Mouse (Mus musculus) right cerebral cortex, postnatal 25 days (tissue): ENCODE results near the gene Dgkq.

Experiments
- DNase-seq: peaks from one replicate; pipeline ENCODE4 v3.0.0; 2022

Gene Dgkq

GRCm38 (mm10) chr5:108668977-108669936, at the start of gene Dgkq:
TSS of gene Dgkq (minus strand) at chr5:108669672.
- peak; percentile 88 for DNase-seq

DNA sequence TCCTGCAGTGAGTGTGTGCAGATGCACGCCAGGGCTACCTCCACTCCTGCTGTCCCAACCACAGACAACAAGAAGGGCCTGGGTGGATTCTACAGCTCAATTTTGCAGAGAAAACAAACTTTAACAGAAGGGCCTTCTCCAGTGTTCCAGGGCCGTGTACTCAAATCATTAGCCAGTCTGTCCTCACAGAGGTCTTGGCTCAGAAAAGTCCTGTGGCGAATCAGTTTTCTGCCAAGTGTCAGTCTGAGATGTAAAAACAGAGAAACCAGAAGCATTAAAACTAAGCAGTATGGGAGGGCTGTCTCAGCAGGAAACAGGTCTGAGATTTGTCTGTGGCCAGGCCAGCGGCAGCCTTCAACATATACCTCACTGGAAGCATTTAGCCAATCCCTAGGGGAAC, 48.6 kb upstream of the Dgkq start:
- DNase-seq: no peak

- DNase-seq: no peak
Observed at GRCm38 (mm10) chr5:108715974-108716373, 46.5 kb upstream of the Dgkq start.

GRCm38 (mm10) chr5:108714149-108714548, 44.7 kb upstream of the Dgkq start:
- DNase-seq: no peak

DNA sequence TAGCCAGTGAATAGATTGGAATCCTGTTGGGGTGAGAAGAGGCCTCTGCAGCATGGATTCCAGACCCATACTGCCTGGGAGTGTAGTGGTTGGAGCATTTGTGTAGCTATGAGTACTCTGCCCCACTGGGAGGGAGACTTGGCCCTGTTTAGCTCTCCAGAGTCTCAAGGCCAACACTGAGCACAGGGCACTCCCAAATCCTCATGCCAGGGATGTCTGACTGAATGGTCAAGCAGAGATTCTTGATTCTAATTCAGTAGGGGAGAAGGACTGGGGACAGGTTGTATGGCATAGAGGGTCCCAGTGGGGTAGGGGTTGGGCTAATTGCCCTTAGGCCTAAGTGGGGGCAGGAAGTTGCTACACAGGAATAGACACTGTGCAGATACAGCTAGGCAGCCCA, 44.2 kb upstream of the Dgkq start:
- DNase-seq: no peak

DNA sequence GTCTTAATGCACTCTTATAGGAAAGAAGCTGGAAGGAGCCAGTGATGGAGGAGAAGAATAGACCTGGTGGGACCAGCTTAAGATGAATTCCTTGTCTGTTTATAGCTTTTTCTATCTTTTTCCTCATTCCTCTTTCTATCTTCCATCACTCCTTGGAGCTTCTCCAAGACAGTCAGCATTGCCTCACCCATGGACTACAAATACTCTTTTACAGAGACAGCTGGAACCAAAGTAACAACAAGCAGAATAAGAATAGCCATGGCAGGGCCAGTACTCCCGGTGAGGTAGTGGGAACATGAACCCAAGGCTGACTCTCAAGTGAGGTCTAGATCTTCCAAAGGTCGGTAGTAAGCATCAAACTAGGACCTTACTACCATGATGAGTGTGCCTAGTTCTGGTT, 43.6 kb upstream of the Dgkq start:
- DNase-seq: no peak

- DNase-seq: no peak
Observed at GRCm38 (mm10) chr5:108711968-108712367, 42.5 kb upstream of the Dgkq start.

GRCm38 (mm10) chr5:108708981-108709731, 39.7 kb upstream of the Dgkq start:
- no peak for DNase-seq

DNA sequence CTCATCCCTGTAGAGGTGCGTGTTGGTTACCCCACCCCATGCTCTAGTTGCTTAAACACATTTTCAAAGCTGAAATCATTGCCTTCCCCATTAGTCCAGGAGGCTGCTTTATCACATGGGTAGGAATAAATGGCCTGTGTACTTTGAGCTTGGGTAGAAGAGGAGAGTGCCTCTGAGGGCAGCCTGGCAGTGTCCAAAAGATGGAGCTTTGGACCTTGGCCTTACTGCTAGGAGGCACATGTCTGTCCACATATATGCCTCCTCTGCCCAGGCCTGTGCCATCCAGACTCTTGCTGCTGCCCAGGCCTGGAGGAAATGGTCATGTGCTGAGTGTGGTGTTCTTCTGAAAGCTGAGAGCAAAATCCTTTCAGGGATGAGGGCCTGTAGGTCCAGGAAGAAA, 38.9 kb upstream of the Dgkq start:
- DNase-seq: no peak

- no peak for DNase-seq
Observed at GRCm38 (mm10) chr5:108707758-108708157, 38.3 kb upstream of the Dgkq start.

GRCm38 (mm10) chr5:108703754-108704626, 34.5 kb upstream of the Dgkq start:
- DNase-seq: no peak

GRCm38 (mm10) chr5:108701341-108702021, 32.0 kb upstream of the Dgkq start:
- no peak for DNase-seq

- no peak for DNase-seq
Observed at GRCm38 (mm10) chr5:108700346-108700745, 30.9 kb upstream of the Dgkq start.

GRCm38 (mm10) chr5:108697341-108697753, 27.9 kb upstream of the Dgkq start:
- DNase-seq: peak; percentile 47

DNA sequence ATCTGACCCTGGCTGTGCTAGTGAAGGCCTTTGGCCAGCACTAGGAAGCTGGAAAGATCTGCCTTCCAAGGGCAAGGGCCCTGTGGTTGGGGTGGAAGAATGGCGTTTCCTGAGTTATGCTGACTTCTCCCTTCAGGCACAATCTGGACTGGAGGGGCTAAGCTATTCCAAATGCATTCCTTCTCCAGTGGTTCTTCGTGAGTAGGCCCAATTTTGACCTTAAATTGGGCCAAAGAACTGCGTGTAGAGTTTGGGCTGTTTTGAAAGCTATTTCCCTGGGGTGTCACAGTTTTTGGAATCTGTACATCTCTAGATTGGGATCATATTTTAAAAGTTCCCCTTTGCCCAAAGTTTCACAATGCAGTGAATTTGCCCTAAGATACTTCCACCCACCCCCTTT, 27.1 kb upstream of the Dgkq start:
- no peak for DNase-seq

GRCm38 (mm10) chr5:108695861-108696260, 26.4 kb upstream of the Dgkq start:
- no peak for DNase-seq

DNA sequence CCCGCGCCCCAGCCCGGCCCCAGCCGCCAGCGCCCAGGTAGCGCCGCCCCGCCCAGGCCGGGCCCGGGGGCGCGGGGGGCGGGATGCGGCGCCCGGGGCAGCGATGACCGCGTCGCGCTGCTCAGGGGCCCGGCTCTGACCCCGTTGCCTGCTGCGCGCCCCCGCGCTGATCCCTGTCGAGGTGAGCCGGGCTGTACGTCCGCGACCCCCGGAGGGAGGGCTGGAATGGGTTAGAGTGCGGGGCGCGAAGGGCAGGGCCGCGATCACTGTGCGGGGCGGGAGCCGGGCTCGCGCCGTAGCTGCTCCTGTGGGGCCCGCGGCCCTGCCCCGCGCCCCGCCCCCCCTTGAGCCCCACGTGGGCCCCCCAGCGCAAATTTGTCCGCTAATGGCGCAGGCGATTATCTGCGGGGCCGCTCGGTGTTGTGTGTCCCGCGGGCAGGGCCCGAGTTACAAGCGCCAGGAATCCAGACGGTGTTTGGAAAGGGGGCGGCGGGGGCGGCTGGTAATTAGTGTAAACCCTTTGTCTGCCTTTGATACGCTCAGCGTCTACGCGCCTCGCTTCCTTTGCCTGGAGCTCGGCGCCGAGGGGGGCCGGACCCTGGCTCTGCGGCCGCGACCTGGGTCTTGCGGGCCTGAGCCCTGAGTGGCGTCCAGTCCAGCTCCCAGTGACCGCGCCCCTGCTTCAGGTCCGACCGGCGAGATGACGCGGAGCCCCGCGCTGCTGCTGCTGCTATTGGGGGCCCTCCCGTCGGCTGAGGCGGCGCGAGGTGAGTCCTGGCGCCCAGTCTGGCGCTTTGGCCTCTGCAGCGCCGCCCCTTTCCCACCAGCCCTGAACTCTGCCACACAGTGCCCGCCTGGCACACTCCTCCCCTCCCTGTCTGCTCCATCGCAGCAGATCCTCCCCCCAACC, 25.1 kb upstream of the Dgkq start:
- DNase-seq: no peak

GRCm38 (mm10) chr5:108693872-108694288, 24.4 kb upstream of the Dgkq start:
- DNase-seq: peak; percentile 74

- DNase-seq: no peak
Observed at GRCm38 (mm10) chr5:108692271-108692670, 22.8 kb upstream of the Dgkq start, which contains the start of gene Fgfrl1. TSS of gene Fgfrl1 (plus strand) at chr5:108692382.

- DNase-seq: no peak
Observed at GRCm38 (mm10) chr5:108691152-108691551, 21.7 kb upstream of the Dgkq start.

DNA sequence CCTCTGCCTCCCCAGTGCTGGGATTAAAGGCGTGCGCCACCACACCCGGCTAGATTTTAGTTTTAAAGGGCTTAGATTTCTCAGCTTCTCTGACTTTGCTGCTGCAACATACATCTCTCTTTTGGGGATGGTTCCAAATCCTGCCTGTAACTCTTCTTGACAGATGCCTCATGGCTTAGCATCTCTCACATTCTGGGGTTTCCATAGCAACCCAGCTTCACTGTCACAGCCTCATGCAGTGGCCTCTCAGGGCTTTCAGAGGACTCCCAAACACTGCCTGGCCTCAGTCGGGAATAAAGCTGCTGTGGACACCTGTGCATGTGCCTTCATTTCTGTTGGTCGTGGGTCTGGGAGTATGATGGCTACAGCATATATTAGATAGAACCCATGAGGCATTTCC, 19.6 kb upstream of the Dgkq start:
- DNase-seq: no peak
